Mouse (Mus musculus) limb, embryonic 15.5 days (tissue): ENCODE measurements around the gene Gm11236. TPM values are rescaled to one million over a fixed set of nuclear protein-coding genes. Genes with fewer than 3 reads are reported as not detected.
"Not testable (repeated sequence)": the region's sequence is repeated elsewhere in the genome, so short reads cannot be mapped to it uniquely, and the experiment has no call there.

Source experiments
- ATAC-seq: fragments of 200-750 bp; cut with Nextera tagmentation; 2 replicates; pipeline ENCODE4 v1.8.0; 2017; ENCODE audit warnings: low read depth, moderate TSS enrichment; ENCODE audit not compliant: insufficient number of reproducible peaks, low FRiP score, low TSS enrichment
- H3K27ac ChIP-seq: fragments of 300-500 bp; sonication (generic); 2 replicates; pipeline ENCODE4 v1.5.1; 2015; ENCODE audit warnings: moderate library complexity, mild to moderate bottlenecking, inconsistent platforms
- H3K27me3 ChIP-seq: fragments of 300-500 bp; sonication (generic); 2 replicates; pipeline ENCODE4 v1.6.1; 2015; ENCODE audit warnings: inconsistent platforms
- H3K36me3 ChIP-seq: fragments of 300-500 bp; sonication (generic); 2 replicates; pipeline ENCODE4 v1.6.1; 2015; ENCODE audit warnings: inconsistent platforms
- H3K4me1 ChIP-seq: fragments of 300-500 bp; sonication (generic); 2 replicates; pipeline ENCODE4 v1.6.1; 2015; ENCODE audit warnings: inconsistent platforms
- H3K4me2 ChIP-seq: fragments of 300-500 bp; sonication (generic); 2 replicates; pipeline ENCODE4 v1.6.1; 2015; ENCODE audit warnings: mild to moderate bottlenecking, inconsistent platforms
- H3K4me3 ChIP-seq: fragments of 300-500 bp; sonication (generic); 2 replicates; pipeline ENCODE4 v1.5.1; 2015; ENCODE audit warnings: mild to moderate bottlenecking, inconsistent platforms
- H3K9ac ChIP-seq: fragments of 300-500 bp; sonication (generic); 2 replicates; pipeline ENCODE4 v1.6.1; 2015; ENCODE audit warnings: inconsistent platforms
- H3K9me3 ChIP-seq: fragments of 300-500 bp; sonication (generic); 2 replicates; pipeline ENCODE4 v1.6.1; 2016; ENCODE audit warnings: inconsistent platforms
- WGBS: fragments of 180-500 bp; shearing (Covaris S2); methylation state at CpG from one replicate; pipeline ENCODE4 v1.1.7; 2015; 5-methylcytosine and 5-hydroxymethylcytosine counted together
- polyA plus RNA-seq: library from polyadenylated mRNA; unstranded; fragments of >200 nt; fragmentation: Nextera tagmentation; extraction: Ambion mirVana; gene quantifications from 2 replicates; pipeline ENCODE4 v1.2.1, GENCODE M21; 2015

The Gm11236 gene
- not detected in 2 replicates for polyA plus RNA-seq

DNA sequence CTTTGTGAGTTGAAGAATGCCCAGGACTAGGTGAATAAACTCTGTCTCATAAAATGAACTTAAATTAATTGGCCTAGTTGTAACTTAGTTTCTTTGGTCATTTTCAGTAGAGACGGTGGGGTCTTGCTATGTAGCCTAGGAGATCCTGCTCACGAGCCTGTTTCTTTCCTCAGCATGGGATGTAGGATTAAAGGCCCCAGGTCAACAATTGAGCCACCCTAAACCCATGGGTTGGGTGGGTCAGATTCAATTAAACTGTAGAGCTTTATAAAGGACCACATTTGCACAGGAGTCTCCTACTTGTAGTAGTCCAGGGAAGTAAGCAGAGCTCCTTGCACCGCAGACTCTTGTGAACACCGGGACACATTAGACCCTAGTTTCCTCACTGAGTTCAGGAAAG, at the start of gene Gm11236:
Gm11236 (plus strand) TSS at position 301 of the 400 bp plus-strand sequence.
- not testable (repeated sequence) for H3K27me3 ChIP-seq, H3K4me2 ChIP-seq, H3K9me3 ChIP-seq, H3K27ac ChIP-seq, H3K9ac ChIP-seq, H3K4me3 ChIP-seq, H3K36me3 ChIP-seq, H3K4me1 ChIP-seq, ATAC-seq
- no CpG with 5 or more reads among the region's 4 CpGs for WGBS

- 6% methylated on average over 3 of the region's 3 CpGs for WGBS
- ATAC-seq: no peak
- Histone ChIP-seq H3K27ac (no peak overlapping the region), H3K9ac (no peak overlapping the region), H3K27me3 (no peaks in the 10 kb centered on the region), H3K9me3 (no peaks in the 10 kb centered on the region), H3K36me3 (no peaks in the 10 kb centered on the region), H3K4me1 (no peaks in the 10 kb centered on the region), H3K4me2 (no peak overlapping the region), H3K4me3 (no peak overlapping the region)
Observed at GRCm38 (mm10) chr4:73599248-73599647, 38.7 kb upstream of the Gm11236 start.

DNA sequence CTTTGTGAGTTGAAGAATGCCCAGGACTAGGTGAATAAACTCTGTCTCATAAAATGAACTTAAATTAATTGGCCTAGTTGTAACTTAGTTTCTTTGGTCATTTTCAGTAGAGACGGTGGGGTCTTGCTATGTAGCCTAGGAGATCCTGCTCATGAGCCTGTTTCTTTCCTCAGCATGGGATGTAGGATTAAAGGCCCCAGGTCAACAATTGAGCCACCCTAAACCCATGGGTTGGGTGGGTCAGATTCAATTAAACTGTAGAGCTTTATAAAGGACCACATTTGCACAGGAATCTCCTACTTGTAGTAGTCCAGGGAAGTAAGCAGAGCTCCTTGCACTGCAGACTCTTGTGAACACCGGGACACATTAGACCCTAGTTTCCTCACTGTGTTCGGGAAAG, 30.3 kb upstream of the Gm11236 start, which contains the start of gene Gm11238:
Gm11238 (plus strand) TSS at position 301 of the 400 bp plus-strand sequence.
- not testable (repeated sequence) for H3K4me3 ChIP-seq, H3K9me3 ChIP-seq, H3K27me3 ChIP-seq, H3K4me2 ChIP-seq, H3K27ac ChIP-seq, H3K36me3 ChIP-seq, H3K4me1 ChIP-seq, ATAC-seq, H3K9ac ChIP-seq
- WGBS: no CpG with 5 or more reads among the region's 3 CpGs

DNA sequence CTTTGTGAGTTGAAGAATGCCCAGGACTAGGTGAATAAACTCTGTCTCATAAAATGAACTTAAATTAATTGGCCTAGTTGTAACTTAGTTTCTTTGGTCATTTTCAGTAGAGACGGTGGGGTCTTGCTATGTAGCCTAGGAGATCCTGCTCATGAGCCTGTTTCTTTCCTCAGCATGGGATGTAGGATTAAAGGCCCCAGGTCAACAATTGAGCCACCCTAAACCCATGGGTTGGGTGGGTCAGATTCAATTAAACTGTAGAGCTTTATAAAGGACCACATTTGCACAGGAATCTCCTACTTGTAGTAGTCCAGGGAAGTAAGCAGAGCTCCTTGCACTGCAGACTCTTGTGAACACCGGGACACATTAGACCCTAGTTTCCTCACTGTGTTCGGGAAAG, 15.2 kb upstream of the Gm11236 start, which contains the start of gene Gm11237:
Gm11237 (plus strand) TSS at position 301 of the 400 bp plus-strand sequence.
- H3K27me3 ChIP-seq, H3K4me3 ChIP-seq, ATAC-seq, H3K4me1 ChIP-seq, H3K27ac ChIP-seq, H3K4me2 ChIP-seq, H3K9me3 ChIP-seq, H3K36me3 ChIP-seq, H3K9ac ChIP-seq: not testable (repeated sequence)
- WGBS: no CpG with 5 or more reads among the region's 3 CpGs

DNA sequence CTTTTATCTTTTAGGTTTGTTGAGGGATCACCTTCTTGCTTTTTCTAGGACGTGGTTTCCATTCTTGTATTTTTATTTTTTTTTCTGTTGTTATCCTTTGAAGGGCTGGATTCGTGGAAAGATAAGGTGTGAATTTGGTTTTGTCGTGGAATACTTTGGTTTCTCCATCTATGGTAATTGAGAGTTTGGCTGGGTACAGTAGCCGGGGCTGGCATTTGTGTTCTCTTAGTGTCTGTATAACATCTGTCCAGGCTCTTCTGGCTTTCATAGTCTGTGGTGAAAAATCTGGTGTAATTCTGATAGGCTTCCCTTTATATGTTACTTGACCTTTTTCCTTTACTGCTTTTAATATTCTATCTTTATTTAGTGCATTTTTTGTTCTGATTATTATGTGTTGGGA, 23.9 kb downstream of the Gm11236 start:
- not testable (repeated sequence) for H3K4me3 ChIP-seq, H3K9ac ChIP-seq, H3K27ac ChIP-seq, H3K36me3 ChIP-seq, H3K27me3 ChIP-seq, H3K4me1 ChIP-seq, H3K9me3 ChIP-seq, ATAC-seq, H3K4me2 ChIP-seq
- WGBS: 88% methylated on average over 4 of the region's 4 CpGs

DNA sequence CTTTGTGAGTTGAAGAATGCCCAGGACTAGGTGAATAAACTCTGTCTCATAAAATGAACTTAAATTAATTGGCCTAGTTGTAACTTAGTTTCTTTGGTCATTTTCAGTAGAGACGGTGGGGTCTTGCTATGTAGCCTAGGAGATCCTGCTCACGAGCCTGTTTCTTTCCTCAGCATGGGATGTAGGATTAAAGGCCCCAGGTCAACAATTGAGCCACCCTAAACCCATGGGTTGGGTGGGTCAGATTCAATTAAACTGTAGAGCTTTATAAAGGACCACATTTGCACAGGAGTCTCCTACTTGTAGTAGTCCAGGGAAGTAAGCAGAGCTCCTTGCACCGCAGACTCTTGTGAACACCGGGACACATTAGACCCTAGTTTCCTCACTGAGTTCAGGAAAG, 30.1 kb downstream of the Gm11236 start, which contains the start of gene Gm11239:
Gm11239 (plus strand) TSS at position 301 of the 400 bp plus-strand sequence.
- not testable (repeated sequence) for H3K27ac ChIP-seq, H3K27me3 ChIP-seq, H3K36me3 ChIP-seq, H3K4me1 ChIP-seq, H3K4me2 ChIP-seq, H3K4me3 ChIP-seq, H3K9me3 ChIP-seq, ATAC-seq, H3K9ac ChIP-seq
- no CpG with 5 or more reads among the region's 4 CpGs for WGBS

DNA sequence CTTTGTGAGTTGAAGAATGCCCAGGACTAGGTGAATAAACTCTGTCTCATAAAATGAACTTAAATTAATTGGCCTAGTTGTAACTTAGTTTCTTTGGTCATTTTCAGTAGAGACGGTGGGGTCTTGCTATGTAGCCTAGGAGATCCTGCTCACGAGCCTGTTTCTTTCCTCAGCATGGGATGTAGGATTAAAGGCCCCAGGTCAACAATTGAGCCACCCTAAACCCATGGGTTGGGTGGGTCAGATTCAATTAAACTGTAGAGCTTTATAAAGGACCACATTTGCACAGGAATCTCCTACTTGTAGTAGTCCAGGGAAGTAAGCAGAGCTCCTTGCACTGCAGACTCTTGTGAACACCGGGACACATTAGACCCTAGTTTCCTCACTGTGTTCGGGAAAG, 45.3 kb downstream of the Gm11236 start, which contains the start of gene Gm428:
Gm428 (plus strand) TSS at position 301 of the 400 bp plus-strand sequence.
- not testable (repeated sequence) for ATAC-seq
- WGBS: 92% methylated on average over 2 of the region's 4 CpGs

More for the DNA sequence above, 45.3 kb downstream of the Gm11236 start, which contains the start of gene Gm428:
- not testable (repeated sequence) for H3K4me1 ChIP-seq, H3K9me3 ChIP-seq, H3K4me3 ChIP-seq, H3K27me3 ChIP-seq, H3K36me3 ChIP-seq, H3K4me2 ChIP-seq, H3K27ac ChIP-seq, H3K9ac ChIP-seq

Other genes with a start within 250 kb of the Gm11236 start
- gene Gm11487, start 233.0 kb upstream of the Gm11236 start, polyA plus RNA-seq: not detected in 2 replicates
- not detected in 2 replicates for gene Gm11238, start 30.2 kb upstream of the Gm11236 start, polyA plus RNA-seq
- gene Gm11237, start 15.1 kb upstream of the Gm11236 start, polyA plus RNA-seq: not detected in 2 replicates
- not detected in 2 replicates for gene Gm11239, start 30.2 kb downstream of the Gm11236 start, polyA plus RNA-seq
- not detected in 2 replicates for gene Gm428, start 45.4 kb downstream of the Gm11236 start, polyA plus RNA-seq
- gene Rasef, start 152.9 kb downstream of the Gm11236 start, polyA plus RNA-seq: 0.43 and 0.55 TPM in 2 replicates
- gene Gm11758, start 238.1 kb downstream of the Gm11236 start, polyA plus RNA-seq: not detected in 2 replicates